ENCODE assay signal across 7 mouse cellular contexts in genomic region chr19:7314976-7315586, GRCm38 (mm10). TPM values are rescaled to one million over a fixed set of nuclear protein-coding genes. Genes with fewer than 3 reads are reported as not detected.
DNase-seq lines count a peak whose midpoint lies in the region.

No protein-coding gene starts in this region.

- intact Hi-C loops in left cerebral cortex, postnatal 4 days (cut with DNase I) = no loop called here

- peak; percentile 59 for DNase-seq in kidney, postnatal 10 days
- DNase-seq in kidney, adult 8-10 months = no peak
- DNase-seq in CD8-positive naive resting alpha-beta T cell, adult 2 months (ENCODE audit: low read depth in 2 of 2, low spot score in 2 of 2) = peak; percentile 19 to 40
- peak; percentile 33 for DNase-seq in adipocyte (ENCODE audit: low spot score)
- DNase-seq in left cerebral cortex, postnatal 4 days = peak; percentile 73
- no peak for DNase-seq in gastrocnemius, postnatal 25 days
- no peak for DNase-seq in thymus, postnatal 25 days

RNA-seq across cellular contexts. Expression of gene Mark2, which starts 26.6 kb away (rescaled TPM):
- total RNA-seq in left cerebral cortex, postnatal 4 days (2021) = 100 to 1,000 TPM in 1 of 2 experiments, 10 to 100 TPM in 1; 91.2 to 108 TPM
- 10 to 100 TPM; 27.4 to 30.6 TPM for total RNA-seq in gastrocnemius, postnatal 25 days (2021)

RNA-seq across cellular contexts. Expression of gene Rcor2, which starts 48.0 kb away (rescaled TPM):
- total RNA-seq in left cerebral cortex, postnatal 4 days (2021) = 10 to 100 TPM; 29.7 to 30.4 TPM
- total RNA-seq in gastrocnemius, postnatal 25 days (2021) = 1 to 10 TPM; 2.6 to 4.2 TPM

Comparison
In these comparisons a context has a peak if more than half of its experiments do, and no peak if none do; other contexts are left out.
1. DNase-seq: peak in kidney, postnatal 10 days (single experiment), CD8-positive naive resting alpha-beta T cell, adult 2 months (2 of 2), adipocyte (single experiment) and left cerebral cortex, postnatal 4 days (single experiment); none in kidney, adult 8-10 months (0 of 2), gastrocnemius, postnatal 25 days (single experiment) and thymus, postnatal 25 days (single experiment).
2. RNA of gene Rcor2, which starts 48.0 kb away (total RNA-seq): 29.7 to 30.4 TPM in left cerebral cortex, postnatal 4 days; 2.6 to 4.2 TPM in gastrocnemius, postnatal 25 days; every median in the first group is over 4 times any median in the second.